Mouse (Mus musculus) limb, embryonic 13.5 days (tissue): Measurements from ENCODE around the gene Psrc1. TPM values are rescaled to one million over a fixed set of nuclear protein-coding genes. Genes with fewer than 3 reads are reported as not detected.

Experiments used
- ATAC-seq: fragments of 200-750 bp; cut with Nextera tagmentation; 2 replicates; pipeline ENCODE4 v1.8.0; 2017; ENCODE audit warnings: low read depth, moderate number of reproducible peaks, moderate TSS enrichment; ENCODE audit not compliant: low FRiP score
- H3K27ac ChIP-seq: fragments of 300-500 bp; sonication (generic); 2 replicates; pipeline ENCODE4 v1.5.1; 2015; ENCODE audit warnings: inconsistent platforms, mild to moderate bottlenecking, moderate library complexity
- H3K27me3 ChIP-seq: fragments of 300-500 bp; sonication (generic); 2 replicates; pipeline ENCODE4 v1.6.1; 2015; ENCODE audit warnings: mild to moderate bottlenecking, inconsistent platforms
- H3K36me3 ChIP-seq: fragments of 300-500 bp; sonication (generic); 2 replicates; pipeline ENCODE4 v1.6.1; 2015; ENCODE audit warnings: inconsistent platforms, mild to moderate bottlenecking, moderate library complexity
- H3K4me1 ChIP-seq: fragments of 300-500 bp; sonication (generic); 2 replicates; pipeline ENCODE4 v1.6.1; 2015; ENCODE audit warnings: inconsistent platforms
- H3K4me2 ChIP-seq: fragments of 300-500 bp; sonication (generic); replicated peaks from 2 replicates; pipeline ENCODE4 v1.6.1; 2015; ENCODE audit warnings: inconsistent platforms, mild to moderate bottlenecking, moderate library complexity
- H3K4me3 ChIP-seq: fragments of 300-500 bp; sonication (generic); 2 replicates; pipeline ENCODE4 v1.5.1; 2015; ENCODE audit warnings: moderate library complexity, mild to moderate bottlenecking, inconsistent platforms
- H3K9ac ChIP-seq: fragments of 300-500 bp; sonication (generic); 2 replicates; pipeline ENCODE4 v1.6.1; 2015; ENCODE audit warnings: mild to moderate bottlenecking, inconsistent platforms
- H3K9me3 ChIP-seq: fragments of 300-500 bp; sonication (generic); 2 replicates; pipeline ENCODE4 v1.6.1; 2016; ENCODE audit warnings: inconsistent platforms
- WGBS: fragments of 180-500 bp; shearing (Covaris S2); methylation state at CpG from one replicate; pipeline ENCODE4 v1.1.7; 2015; 5-methylcytosine and 5-hydroxymethylcytosine counted together
- polyA plus RNA-seq: library from polyadenylated mRNA; unstranded; fragments of >200 nt; fragmentation: Nextera tagmentation; extraction: Ambion mirVana; gene quantifications from 2 replicates; pipeline ENCODE4 v1.2.1, GENCODE M21; 2015

Gene Psrc1
- polyA plus RNA-seq, 1 experiment from 2014 or later: 62.7 TPM

GRCm38 (mm10) chr3:108411754-108412121, 28.1 kb downstream of the Psrc1 start:
- peaks cover 22% of the 10 kb centered on the region; the same call in 1 of the 2 replicates for H3K9me3 ChIP-seq
- H3K4me1 ChIP-seq: peaks cover 20% of the 10 kb centered on the region
- H3K27me3 ChIP-seq: peaks cover 12% of the 10 kb centered on the region
- no peak for ATAC-seq
- peaks cover 34% of the 10 kb centered on the region for H3K36me3 ChIP-seq
- 0 out of 2 replicates have a peak overlapping the region, but pooled peaks have one; percentile 45 for H3K9ac ChIP-seq
- peak overlapping the region; percentile 31; the same call in 1 of the 2 replicates for H3K4me2 ChIP-seq
- H3K27ac ChIP-seq: no peak overlapping the region
- 78% methylated on average over 8 of the region's 8 CpGs for WGBS
- no peak overlapping the region for H3K4me3 ChIP-seq

GRCm38 (mm10) chr3:108413634-108414360, 30.2 kb downstream of the Psrc1 start:
- Histone ChIP-seq H3K27ac (no peak overlapping the region), H3K9me3 (peaks cover 22% of the 10 kb centered on the region; the same call in 1 of the 2 replicates), H3K4me1 (peaks cover 20% of the 10 kb centered on the region), H3K4me2 (no peak overlapping the region), H3K4me3 (no peak overlapping the region), H3K9ac (no peak overlapping the region), H3K36me3 (peaks cover 29% of the 10 kb centered on the region), H3K27me3 (peaks cover 25% of the 10 kb centered on the region)
- WGBS: 96% methylated on average over 35 of the region's 35 CpGs
- no peak for ATAC-seq

GRCm38 (mm10) chr3:108414857-108415830, 31.5 kb downstream of the Psrc1 start, which contains the start of gene Celsr2:
Gene Celsr2 (minus strand): TSS chr3:108415552.
- Histone ChIP-seq H3K27ac (no peak within 1 kb of the TSS), H3K4me3 (peak within 1 kb of the TSS; percentile 76), H3K9ac (peak within 1 kb of the TSS; percentile 77), H3K27me3 (peaks cover 25% of the 10 kb centered on the region), H3K36me3 (peaks cover 29% of the 10 kb centered on the region), H3K4me1 (peaks cover 20% of the 10 kb centered on the region), H3K4me2 (peak within 1 kb of the TSS; percentile 100), H3K9me3 (peaks cover 22% of the 10 kb centered on the region; the same call in 1 of the 2 replicates)
- 5% methylated on average over 61 of the region's 67 CpGs for WGBS
- peak; percentile 0 for ATAC-seq

GRCm38 (mm10) chr3:108415831-108416223, 32.2 kb downstream of the Psrc1 start:
- Histone ChIP-seq H3K4me3 (peak overlapping the region; percentile 76), H3K27ac (no peak overlapping the region), H3K9ac (peak overlapping the region; percentile 77), H3K4me2 (peak overlapping the region; percentile 100), H3K9me3 (peaks cover 22% of the 10 kb centered on the region; the same call in 1 of the 2 replicates), H3K27me3 (peaks cover 25% of the 10 kb centered on the region), H3K4me1 (peaks cover 20% of the 10 kb centered on the region), H3K36me3 (peaks cover 29% of the 10 kb centered on the region)
- under 1% methylated on average over 48 of the region's 48 CpGs for WGBS
- peak; percentile 84 for ATAC-seq

- no peak overlapping the region for H3K9ac ChIP-seq
- H3K27me3 ChIP-seq: peaks cover 4% of the 10 kb centered on the region; the same call in 1 of the 2 replicates
- H3K4me1 ChIP-seq: peaks cover 19% of the 10 kb centered on the region
- no peak overlapping the region for H3K4me3 ChIP-seq
- H3K9me3 ChIP-seq: no peaks in the 10 kb centered on the region
- no peak overlapping the region for H3K27ac ChIP-seq
- 45% methylated on average over 6 of the region's 6 CpGs for WGBS
- H3K4me2 ChIP-seq: peak overlapping the region; percentile 55; the same call in 1 of the 2 replicates
- ATAC-seq: no peak
- peaks cover 32% of the 10 kb centered on the region for H3K36me3 ChIP-seq
Observed at GRCm38 (mm10) chr3:108423006-108423405, 39.4 kb downstream of the Psrc1 start.

DNA sequence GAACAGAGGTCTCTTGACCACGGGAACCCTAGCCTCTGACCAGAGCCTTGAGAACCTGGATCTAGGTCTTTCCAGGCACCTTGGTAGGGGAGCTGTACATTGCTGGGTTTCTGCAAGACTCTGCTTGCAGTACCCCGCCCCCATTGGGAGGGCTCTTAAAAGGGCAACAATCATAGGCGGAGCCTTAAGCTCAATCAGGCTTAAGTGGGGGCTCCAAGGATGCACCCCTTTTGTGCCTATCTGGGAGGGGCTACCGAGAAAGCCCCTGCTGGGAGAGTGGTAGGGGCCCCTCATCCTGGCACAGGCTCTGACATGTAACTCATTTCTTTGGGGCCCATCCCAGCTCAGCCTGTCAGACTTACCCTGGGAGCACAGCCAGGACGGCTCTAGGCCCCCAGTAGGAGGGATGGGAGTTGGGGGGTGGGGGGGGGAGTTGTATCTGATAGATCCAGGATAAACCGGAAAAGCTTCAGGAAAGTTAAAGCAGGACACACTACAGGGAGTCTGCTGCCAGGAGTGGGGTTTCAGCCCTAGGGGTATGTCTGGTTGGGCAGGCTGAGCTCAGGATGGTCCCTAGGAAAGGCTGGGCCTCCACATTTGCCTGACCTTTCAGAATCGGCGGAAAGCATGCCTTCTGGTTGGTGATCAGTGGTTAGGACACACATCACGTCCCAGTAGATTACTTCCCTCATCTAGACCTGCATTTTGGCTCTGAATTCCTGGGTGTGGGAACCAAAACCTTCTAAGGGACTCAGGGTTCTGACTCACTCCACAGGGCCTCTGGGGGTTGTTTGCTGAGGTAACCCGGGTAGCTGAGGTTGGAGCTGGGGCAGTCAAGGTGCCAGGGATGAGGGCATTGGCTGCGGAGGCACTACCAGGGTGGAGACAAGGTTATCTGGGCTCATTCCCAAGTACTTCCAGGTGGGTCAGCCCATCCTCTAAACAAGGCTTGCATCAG, 40.5 kb downstream of the Psrc1 start:
- Histone ChIP-seq H3K9ac (peak overlapping the region; percentile 39), H3K4me3 (0 out of 2 replicates have a peak overlapping the region, but pooled peaks have one; percentile 7)
- ATAC-seq: peak; percentile 76

GRCm38 (mm10) chr3:108424944-108425623, 41.4 kb downstream of the Psrc1 start:
- H3K4me3 ChIP-seq: no peak overlapping the region
- no peak for ATAC-seq
- H3K9ac ChIP-seq: no peak overlapping the region
- H3K27me3 ChIP-seq: no peaks in the 10 kb centered on the region
- peaks cover 52% of the 10 kb centered on the region for H3K36me3 ChIP-seq
- peaks cover 19% of the 10 kb centered on the region for H3K4me1 ChIP-seq
- no peak overlapping the region for H3K4me2 ChIP-seq
- H3K9me3 ChIP-seq: no peaks in the 10 kb centered on the region
- WGBS: 78% methylated on average over 7 of the region's 7 CpGs
- H3K27ac ChIP-seq: no peak overlapping the region

More for the DNA sequence above, 40.5 kb downstream of the Psrc1 start:
- Histone ChIP-seq H3K27ac (no peak overlapping the region; the same call in 1 of the 2 replicates), H3K4me1 (peaks cover 19% of the 10 kb centered on the region), H3K36me3 (peaks cover 44% of the 10 kb centered on the region), H3K27me3 (no peaks in the 10 kb centered on the region), H3K4me2 (peak overlapping the region; percentile 55), H3K9me3 (no peaks in the 10 kb centered on the region)
- 23% methylated on average over 11 of the region's 11 CpGs for WGBS

- no peak overlapping the region for H3K27ac ChIP-seq
- no peak overlapping the region for H3K4me2 ChIP-seq
- H3K4me1 ChIP-seq: peaks cover 19% of the 10 kb centered on the region
- no peaks in the 10 kb centered on the region for H3K9me3 ChIP-seq
- no peak overlapping the region for H3K9ac ChIP-seq
- peaks cover 56% of the 10 kb centered on the region for H3K36me3 ChIP-seq
- no peaks in the 10 kb centered on the region for H3K27me3 ChIP-seq
- no peak for ATAC-seq
- H3K4me3 ChIP-seq: no peak overlapping the region
- WGBS: 88% methylated on average over 6 of the region's 6 CpGs
Observed at GRCm38 (mm10) chr3:108425624-108426018, 42.0 kb downstream of the Psrc1 start.

DNA sequence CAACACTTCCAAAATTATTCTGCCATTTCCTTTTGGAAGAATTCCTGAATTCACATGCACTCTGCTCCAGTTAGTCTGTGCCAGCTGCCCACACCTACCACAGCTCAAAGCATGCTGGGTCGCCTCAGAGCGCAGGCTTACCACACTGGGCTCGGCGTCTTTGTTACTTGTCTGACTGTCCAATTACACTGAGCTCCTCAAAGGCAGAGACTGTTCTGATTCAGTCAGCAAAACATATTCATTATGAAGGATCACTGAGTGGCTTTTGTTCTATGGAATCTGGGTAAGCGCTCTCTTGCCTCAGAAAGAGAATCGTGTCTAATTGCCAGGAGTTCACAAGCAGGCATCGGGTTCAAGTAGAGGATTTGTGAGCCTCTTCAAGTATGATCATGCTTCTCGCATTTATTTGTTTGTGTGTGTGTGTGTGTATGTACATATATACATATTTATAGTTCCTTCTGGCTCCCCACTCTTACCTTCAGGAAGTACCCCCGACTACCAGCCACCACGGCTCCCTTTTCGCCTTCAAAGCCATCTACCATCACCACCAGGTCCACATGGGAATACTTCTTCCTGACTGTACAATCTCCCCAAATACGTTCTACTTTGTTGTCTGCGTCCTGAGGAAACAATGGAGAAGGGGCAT, 49.0 kb downstream of the Psrc1 start:
- no peak overlapping the region for H3K4me2 ChIP-seq
- H3K9ac ChIP-seq: no peak overlapping the region
- H3K27me3 ChIP-seq: no peaks in the 10 kb centered on the region
- H3K4me1 ChIP-seq: no peaks in the 10 kb centered on the region
- H3K36me3 ChIP-seq: peaks cover 87% of the 10 kb centered on the region
- 91% methylated on average over 13 of the region's 13 CpGs for WGBS
- ATAC-seq: no peak
- H3K9me3 ChIP-seq: no peaks in the 10 kb centered on the region
- no peak overlapping the region for H3K27ac ChIP-seq
- H3K4me3 ChIP-seq: no peak overlapping the region

GRCm38 (mm10) chr3:108433188-108433880, 49.7 kb downstream of the Psrc1 start:
- Histone ChIP-seq H3K27me3 (no peaks in the 10 kb centered on the region), H3K27ac (no peak overlapping the region), H3K4me2 (no peak overlapping the region), H3K36me3 (peaks cover 82% of the 10 kb centered on the region), H3K9ac (no peak overlapping the region), H3K9me3 (no peaks in the 10 kb centered on the region), H3K4me1 (no peaks in the 10 kb centered on the region), H3K4me3 (no peak overlapping the region)
- ATAC-seq: no peak
- WGBS: 56% methylated on average over 18 of the region's 18 CpGs
